Mouse (Mus musculus) E14TG2a.4 (cell line): ENCODE measurements around the gene Amy1.
A peak's percentile ranks its signal among the peaks of the same experiment; 100 is the strongest.
"Not testable (repeated sequence)": the region's sequence is repeated elsewhere in the genome, so short reads cannot be mapped to it uniquely, and the experiment has no call there.

Experiments
- H3K27me3 ChIP-seq: 2 replicates; pipeline ENCODE4 v1.6.1; 2014; ENCODE audit warnings: low read length, control low read depth; ENCODE audit not compliant: insufficient read depth
- H3K36me3 ChIP-seq: 2 replicates; pipeline ENCODE4 v1.6.1; 2014; ENCODE audit warnings: low read length, control low read depth; ENCODE audit not compliant: insufficient read depth
- H3K4me1 ChIP-seq: replicated peaks from 2 replicates; pipeline ENCODE4 v1.6.1; 2014; ENCODE audit warnings: low read depth, low read length, control low read depth
- H3K4me3 ChIP-seq: replicated peaks from 2 replicates; pipeline ENCODE4 v1.5.1; 2014; ENCODE audit warnings: mild to moderate bottlenecking, low read length
- H3K9me3 ChIP-seq: 2 replicates; pipeline ENCODE4 v1.6.1; 2014; ENCODE audit warnings: low read length, control low read depth
- CTCF ChIP-seq: conservative IDR thresholded peaks from 2 replicates; pipeline ENCODE4 v1.5.1; 2014; ENCODE audit warnings: low read length
- NANOG ChIP-seq: IDR thresholded peaks from 2 replicates; pipeline ENCODE4 v1.6.1; 2014; ENCODE audit warnings: borderline replicate concordance, low read length, mixed read lengths
- POU5F1 ChIP-seq: IDR thresholded peaks from 2 replicates; pipeline ENCODE4 v1.6.1; 2014; ENCODE audit warnings: low read length, borderline replicate concordance

The Amy1 gene

GRCm38 (mm10) chr3:113606599-113606998 lies at the start of gene Amy1:
Amy1 (minus strand) TSS chr3:113606699.
- H3K9me3 ChIP-seq = no peaks in the 10 kb centered on the region
- H3K4me3 ChIP-seq = no peak within 1 kb of the TSS
- no peaks in the 10 kb centered on the region for H3K4me1 ChIP-seq
- peaks cover 38% of the 10 kb centered on the region for H3K36me3 ChIP-seq
- TF ChIP-seq NANOG (no peak), CTCF (no peak), POU5F1 (no peak)
- H3K27me3 ChIP-seq = no peaks in the 10 kb centered on the region

DNA sequence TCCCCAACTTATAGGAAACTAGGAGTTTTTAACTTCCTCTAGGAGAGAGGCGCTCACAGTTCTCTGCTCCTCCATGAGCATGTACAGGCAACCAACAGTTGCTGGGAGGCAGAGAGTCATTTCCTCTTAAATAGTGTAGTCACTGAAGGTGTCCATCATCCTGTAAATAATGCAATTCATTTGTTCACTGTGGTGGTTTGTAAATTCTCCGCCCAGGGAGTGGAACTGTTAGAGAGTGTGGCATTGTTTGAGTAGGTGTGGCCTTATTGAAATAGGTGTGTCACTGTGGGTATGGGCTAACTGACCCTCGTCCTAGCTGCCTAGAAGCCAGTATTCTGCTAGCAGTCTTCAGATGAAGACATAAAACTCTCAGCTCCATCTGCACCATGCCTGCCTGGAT lies 47.8 kb upstream of the Amy1 start:
- Histone ChIP-seq H3K4me3 (no peak overlapping the region), H3K4me1 (peaks cover 13% of the 10 kb centered on the region), H3K27me3 (no peaks in the 10 kb centered on the region), H3K36me3 (no peaks in the 10 kb centered on the region), H3K9me3 (0 out of 2 replicates have a peak, but pooled peaks cover 4% of the 10 kb centered on the region)
- no peak for TF ChIP-seq CTCF
- TF ChIP-seq NANOG = no peak
- TF ChIP-seq POU5F1 = no peak

GRCm38 (mm10) chr3:113651386-113651785 lies 44.9 kb upstream of the Amy1 start:
- not testable (repeated sequence) for H3K9me3 ChIP-seq, H3K4me3 ChIP-seq, H3K36me3 ChIP-seq, H3K27me3 ChIP-seq
- peak; percentile 22; the same call in 1 of the 2 replicates for TF ChIP-seq CTCF
- H3K4me1 ChIP-seq = peaks cover 13% of the 10 kb centered on the region

GRCm38 (mm10) chr3:113639545-113639944 lies 33.0 kb upstream of the Amy1 start:
- Histone ChIP-seq H3K9me3 (no peaks in the 10 kb centered on the region), H3K27me3 (no peaks in the 10 kb centered on the region), H3K4me3 (no peak overlapping the region), H3K4me1 (no peaks in the 10 kb centered on the region), H3K36me3 (no peaks in the 10 kb centered on the region)
- TF ChIP-seq NANOG = no peak
- TF ChIP-seq POU5F1 = no peak
- TF ChIP-seq CTCF = no peak

DNA sequence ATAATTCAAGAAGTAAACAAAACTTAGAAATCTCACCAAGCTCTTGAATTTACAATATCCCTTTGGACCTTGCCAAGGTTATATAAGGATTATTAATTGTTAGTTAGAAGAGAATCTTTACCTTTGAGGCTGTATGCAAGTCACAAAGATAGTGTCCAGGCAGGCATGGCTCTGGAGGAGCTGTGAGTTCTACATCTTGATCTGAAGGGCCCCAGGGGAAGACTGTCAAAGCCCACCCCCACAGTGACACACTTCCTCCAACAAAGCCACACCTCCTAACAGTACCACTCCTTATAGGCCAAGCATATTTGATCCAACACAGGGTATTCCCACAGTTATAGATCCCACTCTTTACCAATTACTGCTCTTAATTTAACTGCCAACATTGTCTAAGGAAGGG lies 27.7 kb upstream of the Amy1 start:
- Histone ChIP-seq H3K27me3 (no peaks in the 10 kb centered on the region), H3K4me3 (no peak overlapping the region), H3K4me1 (peaks cover 11% of the 10 kb centered on the region), H3K36me3 (no peaks in the 10 kb centered on the region), H3K9me3 (no peaks in the 10 kb centered on the region)
- TF ChIP-seq POU5F1 (no peak), CTCF (no peak), NANOG (no peak)

- Histone ChIP-seq H3K36me3 (peaks cover 13% of the 10 kb centered on the region), H3K9me3 (no peaks in the 10 kb centered on the region), H3K4me1 (peaks cover 11% of the 10 kb centered on the region), H3K27me3 (no peaks in the 10 kb centered on the region), H3K4me3 (0 out of 2 replicates have a peak overlapping the region, but pooled peaks have one; percentile 91)
- TF ChIP-seq NANOG = no peak
- no peak for TF ChIP-seq CTCF
- TF ChIP-seq POU5F1 = no peak
These were observed 25.1 kb upstream of the Amy1 start for GRCm38 (mm10) chr3:113631611-113632010.

- TF ChIP-seq NANOG = no peak
- TF ChIP-seq POU5F1 = no peak
- no peak for TF ChIP-seq CTCF
- H3K36me3 ChIP-seq = peaks cover 21% of the 10 kb centered on the region
- H3K4me3 ChIP-seq = peak overlapping the region; percentile 91
- no peaks in the 10 kb centered on the region for H3K27me3 ChIP-seq
- peaks cover 11% of the 10 kb centered on the region for H3K4me1 ChIP-seq
- no peaks in the 10 kb centered on the region for H3K9me3 ChIP-seq
These were observed 24.1 kb upstream of the Amy1 start for GRCm38 (mm10) chr3:113630564-113630963.

GRCm38 (mm10) chr3:113629606-113630359 lies 23.3 kb upstream of the Amy1 start, which contains the start of gene Rnpc3:
Rnpc3 (minus strand) TSS chr3:113630149.
- H3K27me3 ChIP-seq = no peaks in the 10 kb centered on the region
- peaks cover 27% of the 10 kb centered on the region for H3K36me3 ChIP-seq
- H3K4me1 ChIP-seq = peaks cover 11% of the 10 kb centered on the region
- peak within 1 kb of the TSS; percentile 91 for H3K4me3 ChIP-seq
- no peaks in the 10 kb centered on the region for H3K9me3 ChIP-seq
- TF ChIP-seq CTCF (no peak), NANOG (no peak), POU5F1 (no peak)

DNA sequence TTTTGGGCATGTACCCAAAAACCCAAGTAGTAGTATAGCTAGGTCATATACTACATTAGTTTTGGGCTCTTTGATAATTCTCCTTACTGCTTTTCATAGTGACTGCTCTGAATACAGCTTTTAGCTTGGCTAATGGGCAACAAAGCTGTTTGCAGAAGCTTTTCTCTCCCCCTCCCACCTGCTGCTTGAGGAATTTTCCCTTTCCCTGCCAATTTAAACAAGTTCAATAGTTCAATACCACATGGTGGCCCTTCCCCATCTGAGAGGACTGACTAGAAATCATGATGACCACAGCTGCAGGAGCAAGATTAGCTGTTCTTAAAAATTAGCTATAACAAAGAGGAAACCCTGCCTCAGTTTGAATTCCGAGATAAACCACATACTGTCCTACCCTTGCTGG lies 15.7 kb downstream of the Amy1 start:
- no peaks in the 10 kb centered on the region for H3K36me3 ChIP-seq
- no peak overlapping the region for H3K4me3 ChIP-seq
- no peak for TF ChIP-seq POU5F1
- TF ChIP-seq CTCF = no peak
- TF ChIP-seq NANOG = no peak
- H3K27me3 ChIP-seq = no peaks in the 10 kb centered on the region
- H3K4me1 ChIP-seq = no peaks in the 10 kb centered on the region
- no peaks in the 10 kb centered on the region for H3K9me3 ChIP-seq
